Mouse (Mus musculus) heart, postnatal 0 days (tissue): ENCODE data around the gene Scnn1b. TPM values are rescaled to one million over a fixed set of nuclear protein-coding genes. Genes with fewer than 3 reads are reported as not detected.

Experiments used
- ATAC-seq: fragments of 200-750 bp; cut with Nextera tagmentation; 2 replicates; pipeline ENCODE4 v1.8.0; 2017; ENCODE audit warnings: low read depth, moderate number of reproducible peaks, moderate library complexity; ENCODE audit not compliant: insufficient read depth
- DNase-seq: peaks from one replicate; pipeline ENCODE4 v3.0.0-alpha.2; 2016; ENCODE audit warnings: low spot score
- H3K27ac ChIP-seq: fragments of 300-500 bp; sonication (generic); 2 replicates; pipeline ENCODE4 v1.5.1; 2014; ENCODE audit warnings: low read depth, mild to moderate bottlenecking
- H3K27me3 ChIP-seq: fragments of 300-500 bp; sonication (generic); 2 replicates; pipeline ENCODE4 v1.6.1; 2014; ENCODE audit warnings: low read length, mixed read lengths; ENCODE audit not compliant: control insufficient read depth, insufficient read depth
- H3K36me3 ChIP-seq: fragments of 300-500 bp; sonication (generic); replicated peaks from 2 replicates; pipeline ENCODE4 v1.6.1; 2014; ENCODE audit warnings: low read length, mixed read lengths; ENCODE audit not compliant: control insufficient read depth, insufficient read depth
- H3K4me1 ChIP-seq: fragments of 300-500 bp; sonication (generic); 2 replicates; pipeline ENCODE4 v1.6.1; 2014; ENCODE audit warnings: antibody characterized with exemption; ENCODE audit not compliant: control insufficient read depth, insufficient read depth
- H3K4me2 ChIP-seq: fragments of 300-500 bp; sonication (generic); 2 replicates; pipeline ENCODE4 v1.6.1; 2014; ENCODE audit warnings: low read depth, mild to moderate bottlenecking, low read length, moderate library complexity
- H3K4me3 ChIP-seq: fragments of 300-500 bp; sonication (generic); 2 replicates; pipeline ENCODE4 v1.5.1; 2014; ENCODE audit warnings: low read depth, low read length
- H3K9ac ChIP-seq: fragments of 300-500 bp; sonication (generic); replicated peaks from 2 replicates; pipeline ENCODE4 v1.6.1; 2014; ENCODE audit warnings: low read depth, low read length, mixed read lengths
- H3K9me3 ChIP-seq: fragments of 300-500 bp; sonication (generic); replicated peaks from 2 replicates; pipeline ENCODE4 v1.6.1; 2016; ENCODE audit warnings: low read length; ENCODE audit not compliant: control insufficient read depth
- CTCF ChIP-seq: IDR thresholded peaks from 2 replicates; pipeline ENCODE4 v1.5.1; 2016; ENCODE audit warnings: antibody characterized with exemption, control low read depth, low read depth
- EP300 ChIP-seq: IDR thresholded peaks from 2 replicates; pipeline ENCODE4 v1.6.1; 2016; ENCODE audit warnings: antibody characterized with exemption, low read depth
- WGBS: fragments of 180-500 bp; shearing (Covaris S2); extraction: QIAGEN DNeasy Blood & Tissue Kit; methylation state at CpG from one replicate; pipeline ENCODE4 v1.1.7; 2014; 5-methylcytosine and 5-hydroxymethylcytosine counted together
- polyA plus RNA-seq: library from polyadenylated mRNA; unstranded; fragments of >200 nt; fragmentation: Nextera tagmentation; extraction: Ambion mirVana; gene quantifications from 2 replicates; pipeline ENCODE4 v1.2.1, GENCODE M21; 2015
- total RNA-seq: library from RNA; depleted of rRNA; stranded (reverse); fragments of >200 nt; gene quantifications from 2 replicates; pipeline ENCODE4 v1.2.3, GENCODE M21; 2014; ENCODE audit warnings: low replicate concordance

Gene Scnn1b
- total and polyA plus RNA-seq, 2 experiments from 2014 or later = 0.10 TPM; not detected in 1

DNA sequence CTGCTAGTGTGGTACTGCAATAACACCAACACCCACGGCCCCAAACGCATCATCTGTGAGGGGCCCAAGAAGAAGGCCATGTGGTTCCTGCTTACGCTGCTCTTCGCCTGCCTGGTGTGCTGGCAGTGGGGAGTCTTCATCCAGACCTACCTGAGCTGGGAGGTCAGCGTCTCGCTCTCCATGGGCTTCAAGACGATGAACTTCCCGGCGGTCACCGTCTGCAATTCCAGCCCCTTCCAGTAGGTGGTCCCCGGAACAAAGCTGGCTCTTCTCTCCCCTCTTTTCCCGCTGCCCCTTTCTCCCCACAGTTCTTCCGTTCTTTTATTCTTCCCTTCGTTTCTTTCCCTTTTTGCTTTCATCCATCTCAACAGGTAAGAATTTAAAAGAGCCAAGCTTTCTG lies 34.5 kb downstream of the Scnn1b start:
- 5% methylated on average over 14 of the region's 14 CpGs for WGBS
- TF ChIP-seq CTCF = peak; percentile 48
- no peak for TF ChIP-seq EP300
- 0 out of 2 replicates have a peak, but pooled peaks cover 11% of the 10 kb centered on the region for H3K4me1 ChIP-seq
- ATAC-seq (no peak), DNase-seq (no peak)
- no peak overlapping the region for H3K4me3 ChIP-seq
- no peaks in the 10 kb centered on the region for H3K9me3 ChIP-seq
- no peak overlapping the region for H3K4me2 ChIP-seq
- no peak overlapping the region for H3K9ac ChIP-seq
- no peaks in the 10 kb centered on the region for H3K36me3 ChIP-seq
- 0 out of 2 replicates have a peak, but pooled peaks cover 6% of the 10 kb centered on the region for H3K27me3 ChIP-seq
- H3K27ac ChIP-seq = no peak overlapping the region

DNA sequence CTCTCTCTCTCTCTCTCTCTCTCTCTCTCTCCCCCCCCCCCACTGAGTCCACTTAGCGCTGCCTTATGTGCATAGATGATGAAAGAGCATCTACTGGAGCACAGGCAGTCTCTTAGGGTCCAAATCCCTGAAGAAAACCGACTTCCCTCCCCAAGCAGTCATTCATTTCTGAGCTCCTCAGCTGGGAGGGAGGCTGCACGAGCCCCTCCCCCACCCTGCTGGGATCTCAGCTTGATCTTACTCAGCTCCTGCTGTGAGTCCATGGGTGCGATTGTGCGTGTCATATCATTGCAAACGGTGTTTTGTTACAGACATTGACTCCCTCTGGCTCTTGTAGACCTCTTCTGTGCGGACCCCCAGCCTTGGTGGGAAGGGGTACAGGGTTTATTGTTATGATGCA lies 35.1 kb downstream of the Scnn1b start:
- no peak overlapping the region for H3K4me3 ChIP-seq
- no peak overlapping the region for H3K27ac ChIP-seq
- no peaks in the 10 kb centered on the region for H3K36me3 ChIP-seq
- WGBS = 16% methylated on average over 7 of the region's 7 CpGs
- H3K9me3 ChIP-seq = no peaks in the 10 kb centered on the region
- no peak for TF ChIP-seq CTCF
- TF ChIP-seq EP300 = no peak
- 0 out of 2 replicates have a peak, but pooled peaks cover 6% of the 10 kb centered on the region for H3K27me3 ChIP-seq
- H3K4me1 ChIP-seq = 0 out of 2 replicates have a peak, but pooled peaks cover 11% of the 10 kb centered on the region
- no peak for ATAC-seq
- DNase-seq = no peak
- H3K4me2 ChIP-seq = no peak overlapping the region
- no peak overlapping the region for H3K9ac ChIP-seq

DNA sequence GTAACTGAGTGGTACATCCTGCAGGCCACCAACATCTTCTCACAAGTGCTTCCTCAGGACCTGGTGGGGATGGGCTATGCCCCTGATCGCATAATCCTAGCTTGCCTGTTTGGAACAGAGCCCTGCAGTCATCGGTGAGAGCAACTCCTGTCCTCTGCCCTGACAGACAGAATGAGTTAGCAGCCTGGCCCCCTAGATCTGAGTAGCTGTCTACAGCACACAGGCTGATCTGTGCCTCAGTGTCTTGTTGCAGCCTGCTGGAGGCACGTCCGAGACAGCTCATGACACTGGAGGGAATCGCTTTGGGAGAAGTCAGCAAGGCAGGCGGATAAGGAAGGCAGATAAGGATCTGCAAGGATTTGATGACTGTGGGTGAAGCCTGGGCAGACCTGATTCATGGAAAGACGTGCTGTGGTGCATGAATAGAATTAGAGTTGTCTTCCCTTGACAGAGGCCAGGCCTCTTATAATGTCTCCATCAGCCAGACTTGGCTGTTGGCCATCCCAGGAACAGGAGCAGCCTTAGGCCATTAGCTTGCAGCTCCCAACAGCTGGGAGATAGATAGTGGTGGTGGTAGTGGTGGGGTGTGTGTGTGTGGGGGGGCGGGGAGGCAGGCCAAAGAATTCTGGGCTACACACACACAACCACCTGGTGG lies 38.0 kb downstream of the Scnn1b start:
- H3K4me2 ChIP-seq = no peak overlapping the region
- no peak for TF ChIP-seq EP300
- no peak for TF ChIP-seq CTCF
- H3K27ac ChIP-seq = no peak overlapping the region
- 0 out of 2 replicates have a peak, but pooled peaks cover 6% of the 10 kb centered on the region for H3K27me3 ChIP-seq
- peaks cover 19% of the 10 kb centered on the region; the same call in 1 of the 2 replicates for H3K4me1 ChIP-seq
- no peak overlapping the region for H3K9ac ChIP-seq
- no peaks in the 10 kb centered on the region for H3K36me3 ChIP-seq
- WGBS = 26% methylated on average over 7 of the region's 8 CpGs
- H3K9me3 ChIP-seq = no peaks in the 10 kb centered on the region
- no peak overlapping the region for H3K4me3 ChIP-seq
- ATAC-seq (peak; percentile 68), DNase-seq (peak; percentile 18)

DNA sequence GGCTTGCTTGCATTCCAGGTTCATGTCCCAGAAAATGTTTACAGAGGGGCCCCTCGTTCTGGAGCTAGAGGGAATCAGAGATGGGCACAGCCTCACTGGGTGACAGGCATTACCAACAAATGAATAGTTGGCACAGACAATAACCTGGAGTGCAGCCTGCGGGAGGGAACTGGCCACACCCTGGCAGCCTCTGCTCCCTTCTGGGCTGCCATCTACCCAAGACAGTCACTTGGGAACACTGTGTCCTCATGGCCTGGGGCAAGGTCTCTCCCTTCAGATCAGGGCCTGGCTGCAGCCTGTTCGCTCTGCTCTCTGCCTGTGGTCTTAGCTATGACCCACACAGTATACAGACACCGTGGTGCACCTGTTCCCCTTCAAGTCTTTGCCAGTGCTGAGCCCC lies 42.0 kb downstream of the Scnn1b start:
- no peaks in the 10 kb centered on the region for H3K27me3 ChIP-seq
- DNase-seq (no peak), ATAC-seq (no peak)
- TF ChIP-seq EP300 (no peak), CTCF (no peak)
- peaks cover 19% of the 10 kb centered on the region; the same call in 1 of the 2 replicates for H3K4me1 ChIP-seq
- no peaks in the 10 kb centered on the region for H3K36me3 ChIP-seq
- WGBS = 55% methylated on average over 4 of the region's 4 CpGs
- H3K9ac ChIP-seq = no peak overlapping the region
- no peak overlapping the region for H3K27ac ChIP-seq
- H3K4me2 ChIP-seq = no peak overlapping the region
- no peak overlapping the region for H3K4me3 ChIP-seq
- H3K9me3 ChIP-seq = no peaks in the 10 kb centered on the region

DNA sequence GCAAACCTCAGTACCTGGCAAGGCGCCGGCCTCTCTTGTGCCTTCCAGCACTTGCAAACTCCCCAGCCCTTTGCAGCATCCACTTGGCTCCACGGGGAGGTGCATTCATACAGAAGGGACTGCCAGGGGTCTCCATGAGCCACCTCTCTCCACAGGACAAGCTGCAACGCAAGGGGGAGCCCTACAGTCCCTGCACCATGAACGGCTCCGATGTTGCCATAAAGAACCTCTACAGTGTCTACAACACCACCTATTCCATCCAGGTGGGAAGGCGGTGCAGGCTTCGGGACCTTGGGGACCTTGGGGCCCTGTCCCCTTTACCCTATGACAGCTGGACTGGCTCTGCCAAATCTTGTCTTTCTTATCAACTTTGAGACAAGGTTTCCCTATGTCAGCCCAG lies 47.4 kb downstream of the Scnn1b start:
- ATAC-seq (no peak), DNase-seq (no peak)
- H3K27ac ChIP-seq = no peak overlapping the region
- no peaks in the 10 kb centered on the region for H3K27me3 ChIP-seq
- no peaks in the 10 kb centered on the region for H3K36me3 ChIP-seq
- peaks cover 4% of the 10 kb centered on the region; the same call in 1 of the 2 replicates for H3K4me1 ChIP-seq
- TF ChIP-seq EP300 (no peak), CTCF (no peak)
- H3K9me3 ChIP-seq = no peaks in the 10 kb centered on the region
- no peak overlapping the region for H3K4me3 ChIP-seq
- WGBS = 61% methylated on average over 8 of the region's 8 CpGs
- no peak overlapping the region for H3K9ac ChIP-seq
- H3K4me2 ChIP-seq = no peak overlapping the region

DNA sequence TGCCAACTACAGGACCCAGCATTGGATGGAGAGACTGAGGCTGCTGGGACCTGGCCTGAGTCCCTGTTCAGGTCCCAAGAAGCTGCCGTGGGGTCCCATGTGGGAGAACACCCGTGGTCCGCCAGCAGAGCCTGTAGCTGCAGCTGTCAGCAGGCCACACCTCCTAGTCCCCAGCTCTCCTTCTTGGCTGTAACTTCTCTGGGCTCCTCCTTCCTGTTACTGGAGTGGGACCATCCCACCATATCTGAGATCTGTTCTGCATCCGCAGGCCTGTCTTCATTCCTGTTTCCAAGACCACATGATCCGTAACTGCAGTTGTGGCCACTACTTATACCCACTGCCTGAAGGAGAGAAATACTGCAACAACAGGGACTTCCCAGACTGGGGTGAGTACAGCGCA lies 49.1 kb downstream of the Scnn1b start:
- Histone ChIP-seq H3K36me3 (no peaks in the 10 kb centered on the region), H3K9me3 (no peaks in the 10 kb centered on the region), H3K4me1 (no peaks in the 10 kb centered on the region), H3K27ac (no peak overlapping the region), H3K27me3 (no peaks in the 10 kb centered on the region), H3K4me3 (no peak overlapping the region), H3K4me2 (no peak overlapping the region), H3K9ac (no peak overlapping the region)
- 61% methylated on average over 6 of the region's 6 CpGs for WGBS
- no peak for ATAC-seq
- TF ChIP-seq CTCF (no peak), EP300 (no peak)
- DNase-seq = no peak
